Mouse (Mus musculus) MEL (cell line): ENCODE measurements around the gene Myo9b.

Source experiments
- POLR2A ChIP-seq, 2 experiments: IDR thresholded peaks; 2 replicates each; pipeline ENCODE4 v1.6.1; 2011 to 2012; ENCODE audit warnings: low read length in 2 of 2, mild to moderate bottlenecking in 2 of 2, control low read depth in 1 of 2, improper control_type of control experiment in 1 of 2, low read depth in 1 of 2, moderate library complexity in 1 of 2; ENCODE audit not compliant: control insufficient read depth in 1 of 2, insufficient read depth in 1 of 2, poor library complexity in 1 of 2
- RAD21 ChIP-seq: IDR thresholded peaks from 2 replicates; pipeline ENCODE4 v1.6.1; 2011; ENCODE audit warnings: mild to moderate bottlenecking, low read depth, low read length, improper control_type of control experiment

- TF ChIP-seq RAD21 (no peak; the same call in 1 of the 2 replicates), POLR2A (IDR thresholded peaks at IDR 0.05; ENCODE audit: control insufficient read depth in 1 of 2, insufficient read depth in 1 of 2, low read depth in 1 of 2, low read length in 2 of 2, poor library complexity in 1 of 2) (no peak)
Measured at GRCm38 (mm10) chr8:71392871-71393270, 120.4 kb downstream of the Myo9b start.
